Mouse (Mus musculus) testis, adult 2 months (tissue): ENCODE results near the gene Ssx2ip.

Experiments
- CTCF ChIP-seq: fragments of 200-500 bp; IDR thresholded peaks from 2 replicates; pipeline ENCODE4 v1.5.1; 2012; ENCODE audit warnings: low read depth, mild to moderate bottlenecking, inconsistent platforms, low read length, moderate library complexity; ENCODE audit not compliant: control insufficient read depth, insufficient read depth, insufficient replicate concordance
- POLR2A ChIP-seq: fragments of 200-500 bp; IDR thresholded peaks from 2 replicates; pipeline ENCODE4 v1.6.1; 2012; ENCODE audit warnings: low read depth, mild to moderate bottlenecking, inconsistent platforms, low read length, moderate library complexity; ENCODE audit not compliant: control insufficient read depth

DNA sequence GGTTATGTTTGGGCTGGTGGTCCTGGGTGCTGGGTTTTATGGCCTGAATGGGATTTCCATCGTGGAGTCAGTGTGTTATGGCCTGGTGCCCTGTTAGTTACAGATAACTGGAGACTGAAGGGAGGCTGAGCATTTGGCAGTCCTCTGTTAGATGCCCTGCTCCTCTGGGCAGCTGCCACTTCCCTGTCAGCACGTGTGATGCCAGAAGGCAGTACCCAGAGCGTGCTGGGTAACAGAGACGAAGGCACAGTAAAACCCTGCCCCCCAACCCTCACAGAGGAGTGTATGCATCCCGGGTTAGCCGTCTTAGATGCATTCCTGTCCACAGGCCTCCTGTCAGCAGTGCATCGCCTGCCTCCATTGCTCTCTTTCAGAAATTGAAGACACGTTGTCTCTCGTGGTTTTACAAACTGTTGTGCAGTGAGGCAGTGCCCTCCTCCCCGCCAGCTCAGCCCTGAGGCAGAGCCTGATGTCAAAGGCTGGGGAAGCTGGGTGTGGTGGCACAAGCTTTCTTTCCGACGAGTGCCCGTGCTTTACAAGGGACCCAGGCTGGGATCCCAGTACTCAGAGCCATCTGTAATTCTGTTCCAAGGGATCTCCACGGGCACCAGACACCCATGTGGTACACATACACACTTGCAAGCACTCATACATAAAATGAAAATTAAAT, 29.4 kb downstream of the Ssx2ip start:
- TF ChIP-seq CTCF, result no peak
- no peak for TF ChIP-seq POLR2A
